Mouse (Mus musculus): Measurements from ENCODE around the gene Olfr420.

Gene Olfr420

DNA sequence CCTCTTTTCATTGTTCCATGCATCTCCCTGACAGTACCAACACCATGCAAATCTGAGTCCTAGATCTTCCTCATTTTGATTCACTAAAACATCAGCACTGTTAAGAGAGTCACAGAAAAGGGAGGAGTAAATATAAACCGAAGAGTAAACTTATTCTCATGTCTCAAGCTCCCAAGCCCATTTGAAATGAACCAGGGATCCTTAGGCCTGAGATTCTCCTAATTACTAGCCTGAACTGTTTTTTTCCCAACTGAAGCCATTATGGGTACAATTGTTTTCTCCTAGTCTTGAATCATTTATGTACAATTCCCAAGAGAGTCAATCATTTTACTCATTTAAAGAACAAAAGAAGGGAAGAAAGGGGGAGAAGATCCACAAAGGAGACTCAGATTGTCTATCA lies at the start of gene Olfr420:
Olfr420 (plus strand) TSS at position 301 of the 400 bp plus-strand sequence.
- DNase-seq (ENCODE audit: extremely low spot score, low read depth, low spot score): no peak

- DNase-seq (ENCODE audit: extremely low spot score, low read depth, low spot score): no peak
These were observed 34.4 kb upstream of the Olfr420 start, which contains the start of gene Olfr231 for GRCm38 (mm10) chr1:174121062-174121461. TSS of gene Olfr231 (minus strand) at chr1:174121162.

DNA sequence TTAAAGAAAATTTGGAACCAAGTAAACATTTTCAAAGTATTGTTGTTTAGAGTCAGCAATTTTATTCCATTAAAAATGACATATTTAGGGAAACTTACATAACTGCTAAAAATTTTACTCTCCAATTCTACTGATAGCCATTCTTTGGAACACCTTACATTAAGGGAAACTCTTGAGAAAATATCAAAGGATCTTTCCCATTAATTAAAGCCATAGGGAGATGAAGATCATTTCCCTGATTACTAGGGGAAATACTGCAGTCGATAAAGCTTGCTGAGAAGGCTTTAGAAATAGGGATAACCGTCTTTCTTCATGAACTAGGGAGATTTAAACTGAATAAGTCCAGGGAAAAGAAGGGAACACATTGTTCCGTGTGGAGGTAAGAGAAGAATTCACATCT lies 24.2 kb upstream of the Olfr420 start, which contains the start of gene Olfr424:
Olfr424 (plus strand) TSS at position 301 of the 400 bp plus-strand sequence.
- DNase-seq (ENCODE audit: extremely low spot score, low read depth, low spot score): no peak

- DNase-seq (ENCODE audit: extremely low spot score, low read depth, low spot score): no peak
These were observed 23.4 kb upstream of the Olfr420 start for GRCm38 (mm10) chr1:174131999-174132398.

GRCm38 (mm10) chr1:174141384-174141783 lies 14.0 kb upstream of the Olfr420 start:
- DNase-seq (ENCODE audit: extremely low spot score, low read depth, low spot score): no peak

DNA sequence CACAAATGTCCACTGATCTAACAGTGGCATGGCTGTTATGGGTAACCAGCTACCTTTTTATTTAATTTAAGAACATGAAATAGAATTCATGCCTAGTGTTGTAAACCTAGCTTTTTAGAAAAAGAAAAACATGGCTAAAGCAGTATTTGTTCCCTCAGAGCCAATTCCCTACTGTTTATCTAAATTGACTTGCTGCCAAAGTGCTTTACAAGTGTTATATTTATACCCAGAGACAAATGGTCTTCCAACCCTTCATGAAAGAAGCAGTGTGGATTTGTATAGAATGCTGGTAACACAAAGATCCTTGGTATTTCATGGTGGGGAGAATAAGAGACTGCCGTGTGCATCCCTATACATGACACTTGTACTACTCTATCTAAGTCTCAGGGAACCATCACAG lies 8.7 kb upstream of the Olfr420 start:
- no peak for DNase-seq (ENCODE audit: extremely low spot score, low read depth, low spot score)

GRCm38 (mm10) chr1:174149289-174149688 lies 6.1 kb upstream of the Olfr420 start:
- no peak for DNase-seq (ENCODE audit: extremely low spot score, low read depth, low spot score)

DNA sequence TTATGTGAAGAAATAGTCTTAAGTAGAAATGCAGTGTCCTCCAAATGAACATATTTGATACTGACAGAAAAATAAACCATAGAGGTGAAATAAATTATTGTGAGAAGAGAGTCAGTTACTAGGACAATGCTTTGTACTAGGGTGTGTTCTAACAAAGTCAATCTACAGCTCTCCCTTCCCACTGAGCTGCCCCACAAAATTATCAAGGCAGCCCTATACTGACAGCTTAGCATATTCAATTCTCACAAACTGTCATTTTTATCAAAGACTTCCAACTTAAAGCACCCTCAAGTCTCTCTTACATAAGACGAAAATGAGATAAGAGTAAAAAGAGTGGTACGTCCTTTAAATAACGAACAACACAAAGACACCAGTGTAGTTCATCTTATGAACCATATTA lies 2.2 kb downstream of the Olfr420 start:
- DNase-seq (ENCODE audit: extremely low spot score, low read depth, low spot score): no peak

DNA sequence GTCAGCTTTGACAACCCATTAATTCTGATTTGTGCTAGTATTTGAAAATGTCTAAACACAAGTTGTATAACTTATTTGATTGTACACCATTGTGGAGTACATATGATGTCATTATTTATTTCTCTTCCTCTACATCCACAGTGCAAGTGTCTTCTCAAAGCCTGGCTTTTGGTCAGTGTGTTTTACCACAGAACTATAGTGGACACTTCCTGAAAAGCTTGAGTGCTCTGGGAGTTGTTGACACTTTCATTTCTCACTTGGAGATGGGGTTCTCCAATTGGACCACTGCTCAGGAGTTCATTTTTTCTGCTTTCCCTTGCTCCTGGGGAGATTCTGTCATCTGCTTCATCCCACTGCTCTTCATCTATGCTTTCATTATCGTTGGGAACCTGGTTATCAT lies 3.1 kb downstream of the Olfr420 start:
- DNase-seq (ENCODE audit: extremely low spot score, low read depth, low spot score): no peak

DNA sequence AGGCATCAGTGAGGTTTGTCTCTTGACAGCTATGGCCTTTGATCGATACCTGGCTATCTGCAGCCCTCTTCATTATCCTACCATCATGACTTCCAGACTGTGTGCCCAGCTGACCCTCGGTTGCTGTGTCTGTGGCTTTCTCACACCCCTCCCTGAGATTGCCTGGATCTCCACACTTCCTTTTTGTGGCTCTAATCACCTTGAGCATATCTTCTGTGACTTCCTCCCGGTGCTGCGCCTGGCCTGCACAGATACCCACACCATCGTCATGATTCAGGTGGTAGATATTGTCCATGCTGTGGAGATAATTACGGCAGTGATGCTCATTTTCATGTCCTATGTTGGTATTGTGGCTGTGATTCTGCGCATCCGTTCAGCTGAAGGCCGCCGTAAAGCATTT lies 3.7 kb downstream of the Olfr420 start:
- DNase-seq (ENCODE audit: extremely low spot score, low read depth, low spot score): no peak

DNA sequence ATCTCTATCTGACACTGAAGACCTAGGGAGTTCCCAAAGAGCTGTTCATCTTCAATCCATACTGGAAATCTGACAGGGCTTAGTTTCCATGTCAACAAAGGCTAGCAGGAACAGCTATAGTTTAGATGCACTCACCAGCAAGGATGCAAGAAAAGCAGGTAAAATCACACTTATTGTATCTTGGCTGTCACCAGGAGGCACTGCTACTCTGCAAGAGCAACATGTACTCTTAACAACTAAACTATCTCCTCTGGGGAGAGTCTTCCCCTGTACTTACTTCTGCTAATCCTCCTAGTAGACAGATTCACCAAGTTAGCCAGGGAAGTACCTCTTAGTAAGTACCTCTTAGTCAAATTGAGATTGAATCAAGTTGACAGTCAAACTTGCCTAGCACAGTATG lies 13.6 kb downstream of the Olfr420 start:
- DNase-seq (ENCODE audit: extremely low spot score, low read depth, low spot score): no peak

- DNase-seq (ENCODE audit: extremely low spot score, low read depth, low spot score): no peak
These were observed 15.5 kb downstream of the Olfr420 start for GRCm38 (mm10) chr1:174170706-174171501.

DNA sequence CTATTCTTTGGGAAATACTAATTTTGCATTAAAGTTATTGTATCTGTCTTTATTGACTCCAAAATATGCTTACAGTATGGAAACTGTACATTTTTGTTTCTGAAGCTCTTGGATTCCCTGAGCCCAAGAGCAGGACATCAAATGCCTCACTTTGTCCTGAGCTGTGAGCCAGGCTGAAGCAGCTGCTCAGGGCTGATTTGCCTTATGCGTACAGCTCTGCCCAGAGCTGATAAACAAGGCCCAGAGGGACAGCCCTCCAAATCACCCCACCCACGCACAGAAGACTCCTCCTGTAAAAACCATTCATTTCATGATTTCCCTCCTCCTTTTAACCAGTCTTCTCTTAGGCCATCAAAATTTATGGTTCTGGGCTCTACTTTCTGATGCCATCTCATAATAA lies 16.1 kb downstream of the Olfr420 start:
- no peak for DNase-seq (ENCODE audit: extremely low spot score, low read depth, low spot score)

DNA sequence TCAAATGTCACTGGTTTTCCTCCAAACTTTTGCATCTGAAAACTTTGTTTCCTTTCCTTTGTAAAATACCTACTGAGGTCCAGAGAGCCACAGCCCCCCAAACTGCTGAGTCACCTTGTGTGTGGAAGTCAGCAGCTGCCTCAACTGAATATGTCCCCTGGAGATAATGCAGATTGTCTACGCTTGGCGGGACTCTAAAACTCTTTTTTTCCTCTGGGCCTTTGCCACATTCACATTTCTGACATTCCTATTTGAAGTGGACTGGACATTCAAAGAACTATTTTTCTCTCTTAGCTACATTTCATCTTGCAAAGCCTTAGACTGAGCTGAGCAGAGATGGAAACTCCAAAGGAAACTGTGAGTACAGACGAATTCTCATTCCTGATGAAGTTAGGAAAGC lies 17.2 kb downstream of the Olfr420 start, which contains the start of gene Spta1:
Spta1 (plus strand) TSS at position 172 of the 400 bp plus-strand sequence.
- DNase-seq (ENCODE audit: extremely low spot score, low read depth, low spot score): no peak

DNA sequence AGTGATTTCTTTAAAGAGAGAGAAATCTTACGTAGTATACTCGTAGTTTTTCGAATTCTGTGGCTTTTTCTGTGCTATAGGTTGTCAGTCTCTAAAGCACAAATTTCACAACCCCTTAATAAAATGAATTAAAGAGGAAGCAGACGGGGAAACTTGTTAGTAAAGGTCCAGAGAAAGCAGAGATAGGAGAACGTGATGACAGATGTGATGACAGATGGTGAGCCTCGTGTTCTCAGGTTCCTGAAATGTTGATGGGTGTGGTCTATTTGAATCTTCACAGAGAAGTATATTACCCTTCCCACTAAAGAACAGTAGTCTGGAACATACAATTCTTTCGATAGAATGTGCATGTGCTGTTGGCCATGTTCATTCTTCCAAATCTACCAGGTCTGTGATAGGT lies 49.3 kb downstream of the Olfr420 start:
- no peak for DNase-seq (ENCODE audit: extremely low spot score, low read depth, low spot score)
